Mouse (Mus musculus): Measurements from ENCODE around the gene Olfr66.

- TF ChIP-seq CTCF (IDR thresholded peaks at IDR 0.05; ENCODE audit: borderline replicate concordance, extremely low read depth, insufficient read depth, insufficient read length) (no peak), POLR2A (IDR thresholded peaks at IDR 0.05; ENCODE audit: borderline replicate concordance, extremely low read depth, insufficient read depth, insufficient read length, poor library complexity, severe bottlenecking) (no peak)
Measured at GRCm38 (mm10) chr7:103860855-103861254, 25.2 kb downstream of the Olfr66 start.

Measured in brain, embryonic 14.5 days (tissue).